Mouse (Mus musculus): ENCODE results near the gene Tmem179b.
"Not testable (repeated sequence)": the region's sequence is repeated elsewhere in the genome, so short reads cannot be mapped to it uniquely, and the experiment has no call there.

The Tmem179b gene

DNA sequence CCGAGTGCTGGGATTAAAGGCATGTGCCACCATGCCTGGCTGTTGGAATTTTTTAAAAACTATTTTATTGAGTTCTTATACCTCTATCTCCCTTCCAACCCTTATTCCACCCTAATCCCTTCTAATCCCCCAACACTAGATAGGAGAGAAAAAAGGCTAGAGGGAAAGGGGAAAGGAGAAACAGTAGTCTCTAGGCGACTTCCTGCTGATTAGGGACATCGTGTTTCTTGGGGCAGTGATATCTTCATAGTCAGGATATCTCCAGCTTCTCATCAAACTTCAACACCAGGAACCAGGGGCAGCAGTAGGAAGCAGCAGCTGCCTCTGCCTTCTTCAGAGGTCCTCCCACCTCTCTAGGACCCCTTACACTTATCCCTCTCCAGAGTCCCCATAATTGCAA, 39.9 kb downstream of the Tmem179b start:
- DNase-seq (ENCODE audit: low spot score): no peak

DNA sequence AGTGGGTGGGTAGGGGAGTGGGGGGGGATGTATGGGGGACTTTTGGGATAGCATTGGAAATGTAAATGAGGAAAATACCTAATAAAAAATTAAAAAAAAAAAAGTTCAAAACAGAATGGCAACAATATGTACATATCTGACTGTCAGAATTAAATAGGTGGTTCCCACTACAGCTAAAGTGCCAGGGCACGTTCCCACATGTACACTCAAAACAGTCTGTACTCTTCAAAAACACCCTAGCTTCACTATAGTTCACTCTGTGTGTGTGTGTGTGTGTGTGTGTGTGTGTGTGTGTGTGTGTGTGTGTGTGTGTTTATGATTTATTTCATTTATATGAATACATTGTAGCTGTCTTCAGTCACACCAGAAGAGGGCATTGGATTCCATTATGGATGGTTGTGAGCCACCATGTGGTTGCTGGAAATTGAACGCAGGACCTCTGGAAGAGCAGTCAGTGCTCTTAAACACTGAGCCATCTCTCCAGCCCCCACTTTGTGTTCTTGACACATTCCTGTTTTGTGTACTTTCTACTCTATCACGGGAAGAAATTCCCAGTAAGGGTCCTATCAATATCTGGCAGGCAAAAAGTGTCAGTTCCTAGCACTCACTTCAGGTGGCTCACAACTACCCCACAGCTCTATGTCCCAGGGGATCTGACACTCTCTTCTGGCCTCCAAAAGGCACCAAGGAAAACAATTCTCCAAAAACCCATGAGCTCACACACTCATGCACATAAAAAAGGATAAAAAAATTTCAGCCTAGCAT, 45.8 kb downstream of the Tmem179b start:
- not testable (repeated sequence) for DNase-seq (ENCODE audit: low spot score)

DNA sequence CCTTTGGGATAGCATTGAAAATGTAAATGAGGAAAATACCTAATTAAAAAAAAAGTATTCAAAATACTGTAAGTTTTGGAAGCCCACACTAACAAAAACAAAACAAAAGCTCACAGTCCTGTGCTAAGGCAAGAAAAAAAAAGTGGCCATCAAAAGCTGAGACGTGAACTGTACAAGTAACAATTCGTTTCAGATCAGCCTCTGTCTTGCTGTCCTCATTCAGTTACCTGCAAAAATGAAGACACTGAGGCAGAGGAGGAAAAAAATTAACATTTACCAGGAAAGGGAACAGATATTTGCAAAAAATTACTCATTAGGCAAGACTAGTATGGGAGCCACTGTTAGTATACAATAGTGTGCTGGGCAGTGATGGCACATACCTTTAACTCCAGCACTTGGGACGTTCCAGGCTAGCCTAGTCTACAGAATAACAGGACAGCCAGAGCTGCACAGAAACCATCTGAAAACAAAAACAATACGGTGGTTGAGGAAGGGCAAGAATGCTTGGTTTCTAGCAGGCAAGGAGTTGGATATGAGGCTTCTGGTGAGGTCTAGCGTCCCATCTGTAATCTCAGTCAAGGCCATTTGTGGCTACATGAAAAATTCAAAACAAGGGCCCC, 46.7 kb downstream of the Tmem179b start:
- no peak for DNase-seq (ENCODE audit: low spot score)

DNA sequence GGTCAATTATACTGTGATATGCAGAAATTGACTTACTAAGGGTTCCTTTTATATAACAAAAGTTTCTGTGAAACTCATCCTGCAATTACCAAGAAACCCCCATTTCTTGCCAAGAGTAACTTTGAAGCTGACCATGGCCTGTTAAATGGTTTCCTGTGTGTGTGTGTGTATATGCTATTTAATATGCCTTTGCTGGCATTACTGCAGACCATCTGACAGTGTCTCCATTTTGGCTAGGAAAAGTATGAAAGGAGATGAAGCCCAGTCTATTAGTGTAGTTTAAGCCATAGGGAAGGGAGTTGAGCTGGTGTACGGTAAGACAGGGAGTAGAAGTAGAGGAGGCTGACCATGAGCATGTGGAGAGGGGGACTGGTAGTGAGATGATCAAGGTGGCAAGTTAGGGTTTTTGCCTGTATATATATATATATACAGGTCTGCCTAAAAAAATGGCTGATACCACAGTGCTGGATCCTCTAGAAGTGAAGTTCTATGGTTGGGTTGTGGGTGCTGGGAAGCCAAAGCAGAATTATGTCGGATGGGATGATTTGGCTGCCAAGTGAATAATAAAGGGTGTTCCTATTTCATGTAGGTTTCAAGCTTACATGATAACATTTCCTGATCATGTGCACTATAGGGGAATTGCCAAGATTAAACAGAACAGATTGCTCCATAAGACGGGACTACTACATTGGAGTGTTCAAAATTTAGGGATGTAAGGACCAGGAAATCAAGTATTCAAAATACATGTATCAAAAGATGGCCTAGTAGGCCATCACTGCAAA, 47.5 kb downstream of the Tmem179b start:
- no peak for DNase-seq (ENCODE audit: low spot score)

DNA sequence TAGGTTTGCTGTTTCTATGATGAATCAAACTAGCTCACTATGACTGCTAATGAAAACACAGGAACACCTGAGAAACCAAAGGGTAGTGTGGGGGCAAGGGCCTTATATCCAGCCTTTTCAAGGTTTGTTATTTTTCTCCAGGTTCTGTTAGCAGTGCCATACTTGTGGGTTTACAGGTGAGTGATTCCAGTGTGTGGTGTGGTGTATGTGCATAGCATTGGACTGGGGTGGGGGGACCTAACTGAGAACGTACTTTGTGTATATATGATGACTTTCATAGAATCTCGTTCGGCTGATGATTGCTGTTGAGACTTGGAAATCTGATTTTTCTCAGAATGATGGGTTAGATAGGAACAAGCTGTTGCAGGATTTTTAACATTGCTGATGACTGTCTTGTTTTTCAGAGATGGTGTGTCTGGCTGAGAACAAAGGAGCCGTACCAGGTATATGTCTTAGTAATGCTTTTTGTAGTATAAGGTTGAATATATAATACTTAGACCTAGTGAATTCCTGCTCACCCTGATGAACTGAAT, 49.1 kb downstream of the Tmem179b start:
- DNase-seq (ENCODE audit: low spot score): no peak

DNA sequence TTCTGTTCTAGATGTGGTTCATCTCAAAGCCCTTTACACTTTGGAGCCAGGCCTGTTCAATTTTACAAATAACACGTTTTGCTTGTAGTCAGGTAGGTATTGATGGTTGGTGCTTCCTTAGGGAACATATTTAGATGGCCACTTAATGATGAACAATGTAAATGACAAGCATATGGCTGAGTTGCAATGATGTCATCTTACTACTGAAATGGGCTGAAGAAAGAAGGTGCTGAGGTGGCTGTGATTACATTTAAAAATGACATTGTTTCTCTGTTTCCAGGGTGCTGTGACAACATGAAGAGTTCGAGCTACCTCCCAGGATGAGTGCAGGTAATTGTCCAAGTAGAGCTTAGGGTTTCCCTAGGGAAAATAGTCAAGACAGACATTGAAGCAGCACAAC, 49.9 kb downstream of the Tmem179b start:
- DNase-seq (ENCODE audit: low spot score): no peak

DNA sequence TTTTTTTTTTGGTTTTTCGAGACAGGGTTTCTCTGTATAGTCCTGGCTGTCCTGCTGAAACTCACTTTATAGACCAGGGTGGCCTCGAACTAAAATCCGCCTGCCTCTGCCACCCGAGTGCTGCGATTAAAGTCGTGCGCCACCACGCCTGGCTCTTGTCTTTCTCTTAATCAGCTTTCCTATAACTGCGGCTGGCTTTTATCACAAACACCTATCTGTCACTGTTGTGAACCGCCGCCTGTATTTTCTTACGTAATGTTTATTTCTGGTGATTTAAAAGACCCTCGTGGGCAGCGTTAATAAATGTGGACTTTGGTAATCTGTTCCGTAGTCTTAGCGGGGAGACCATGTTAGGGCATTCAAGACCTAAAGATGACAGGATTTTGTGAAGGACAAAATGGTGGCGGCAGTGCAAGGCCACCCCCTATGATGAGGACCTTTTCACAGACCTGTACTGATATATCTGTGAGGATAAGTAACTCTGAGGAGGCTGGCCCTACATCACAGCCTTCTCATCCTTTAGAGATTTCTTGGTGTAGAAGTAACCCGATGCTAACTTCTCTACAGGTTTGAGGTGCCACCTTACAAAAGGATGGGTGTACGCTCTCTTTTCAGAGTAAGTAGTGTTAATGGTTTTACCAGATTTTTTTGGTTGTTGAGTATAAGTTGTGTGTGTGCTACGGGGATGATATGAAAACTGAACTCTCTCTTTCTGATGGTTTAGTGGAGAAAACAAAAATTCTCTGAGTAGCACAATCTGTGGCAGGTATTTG, 50.5 kb downstream of the Tmem179b start:
- no peak for DNase-seq (ENCODE audit: low spot score)

DNA sequence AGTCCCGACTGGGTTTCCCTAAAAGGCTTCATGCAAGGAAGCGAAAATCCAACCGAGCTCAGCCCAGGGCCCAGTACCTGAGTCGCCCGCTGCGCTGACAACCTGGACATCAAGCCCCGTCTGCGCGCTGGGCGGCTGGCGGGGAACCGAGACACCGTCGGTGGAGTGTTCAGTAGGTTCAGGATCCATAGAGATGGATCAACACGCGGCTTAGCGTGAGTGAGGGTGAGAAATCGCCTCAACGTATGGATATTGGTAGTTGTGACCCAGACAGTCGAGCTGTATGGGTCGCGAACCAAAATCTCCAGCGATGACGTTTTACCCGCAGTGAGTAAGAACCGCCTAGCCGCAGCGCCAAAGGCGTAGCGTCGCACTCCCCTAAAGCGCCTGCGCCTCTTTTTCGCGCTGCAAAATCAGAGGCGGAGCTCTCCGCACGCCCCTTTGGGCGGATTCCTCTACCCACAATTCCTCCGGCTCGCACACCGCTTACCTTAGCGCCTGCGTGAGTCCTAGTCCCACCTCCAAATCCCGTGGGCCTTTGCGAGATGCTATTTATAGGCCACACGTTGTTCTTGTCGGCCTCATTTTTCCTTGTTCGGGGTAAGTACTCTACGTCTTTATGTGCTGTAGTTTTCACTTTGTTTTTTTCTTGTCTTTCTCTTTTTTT, 51.2 kb downstream of the Tmem179b start, which contains the start of gene Slc3a2:
Slc3a2 (minus strand) TSS at position 463 of the 667 bp plus-strand sequence.
- DNase-seq (ENCODE audit: low spot score): peak; percentile 74

DNA sequence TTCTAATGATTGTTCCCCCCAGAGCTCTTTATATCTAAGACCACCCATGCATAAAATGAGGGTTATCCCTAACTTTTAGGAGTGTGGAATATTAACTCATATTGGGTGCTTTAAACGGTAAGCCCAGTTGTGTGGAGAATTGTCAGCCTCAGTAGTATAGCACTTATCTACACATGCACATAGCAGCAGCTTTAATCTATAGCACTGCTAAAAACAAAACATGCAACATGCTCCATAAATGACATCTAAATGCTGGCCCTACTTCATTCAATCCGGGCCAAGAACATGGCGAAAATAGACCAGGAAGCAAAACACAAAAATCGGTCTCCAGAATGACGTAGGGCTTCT, 51.7 kb downstream of the Tmem179b start:
- DNase-seq (ENCODE audit: low spot score): no peak
